Mouse (Mus musculus) heart, adult 18-20 months (tissue): ENCODE results near the gene Rem2. TPM values are rescaled to one million over a fixed set of nuclear protein-coding genes. Genes with fewer than 3 reads are reported as not detected.

Experiments
- DNase-seq, 2 experiments: peaks; one replicate each; pipeline ENCODE4 v3.0.0; 2021 to 2022; ENCODE audit warnings: mixed read lengths in 1 of 2
- total RNA-seq, 2 experiments: library from RNA; stranded (reverse); gene quantifications; 2 replicates each; pipeline ENCODE4 v1.2.3; 2021

Rem2 gene
- total RNA-seq, 2 experiments from 2014 or later = not detected

DNA sequence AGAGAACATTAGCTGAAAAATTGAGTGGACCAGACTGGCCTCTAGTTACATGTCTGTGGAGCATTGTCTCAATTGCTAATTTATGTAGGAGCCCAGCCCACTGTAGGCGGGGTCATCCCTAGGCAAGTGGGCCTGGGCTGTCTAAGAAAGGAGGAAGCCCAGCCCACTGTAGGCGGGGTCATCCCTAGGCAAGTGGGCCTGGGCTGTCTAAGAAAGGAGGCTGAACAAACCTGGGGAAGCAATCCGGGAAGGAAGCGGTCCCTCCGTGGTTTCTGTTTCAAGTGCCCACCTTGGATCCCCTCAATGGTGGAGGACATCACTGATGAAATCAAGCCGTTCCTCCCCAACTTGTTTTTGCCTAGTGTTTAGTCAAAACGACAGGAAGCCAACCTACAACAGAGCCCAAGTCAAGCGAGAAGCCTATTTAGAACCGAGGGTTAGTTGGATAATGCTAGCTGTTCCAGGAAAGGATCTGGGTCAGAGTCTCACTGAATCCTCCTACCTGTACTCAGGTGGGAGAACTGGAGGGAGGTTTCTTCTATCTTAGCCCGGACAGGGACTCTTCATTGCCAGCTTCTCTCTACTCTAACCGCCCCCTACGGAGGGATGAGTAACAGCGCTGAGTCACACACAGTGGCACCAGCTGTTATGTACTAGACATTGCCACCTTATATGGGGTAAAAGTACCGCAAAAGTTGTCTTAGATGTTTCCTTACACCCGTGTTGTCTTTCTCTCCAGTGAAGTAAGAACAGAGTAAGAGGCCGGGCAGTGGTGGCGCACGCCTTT, 16.6 kb downstream of the Rem2 start:
- no peak for DNase-seq

DNA sequence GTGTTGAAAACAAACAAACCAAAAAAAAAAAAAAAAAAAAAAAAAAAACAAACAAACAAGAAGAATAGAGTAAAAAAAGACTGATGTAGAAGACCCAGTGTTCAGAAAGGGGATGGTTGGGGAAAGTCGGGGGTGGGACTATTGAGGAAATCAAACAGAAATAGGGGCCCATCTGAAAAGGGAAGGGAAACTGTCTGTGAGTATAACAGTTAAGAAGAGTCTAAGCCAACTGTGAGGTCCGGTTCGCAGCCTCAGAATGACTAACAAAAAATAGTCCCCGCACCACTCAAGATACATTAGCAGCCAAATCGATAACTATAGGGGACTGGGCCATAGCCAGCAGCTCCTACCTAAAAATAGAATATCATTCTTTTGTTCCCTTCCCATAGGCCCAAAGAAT, 17.3 kb downstream of the Rem2 start:
- DNase-seq = no peak

DNA sequence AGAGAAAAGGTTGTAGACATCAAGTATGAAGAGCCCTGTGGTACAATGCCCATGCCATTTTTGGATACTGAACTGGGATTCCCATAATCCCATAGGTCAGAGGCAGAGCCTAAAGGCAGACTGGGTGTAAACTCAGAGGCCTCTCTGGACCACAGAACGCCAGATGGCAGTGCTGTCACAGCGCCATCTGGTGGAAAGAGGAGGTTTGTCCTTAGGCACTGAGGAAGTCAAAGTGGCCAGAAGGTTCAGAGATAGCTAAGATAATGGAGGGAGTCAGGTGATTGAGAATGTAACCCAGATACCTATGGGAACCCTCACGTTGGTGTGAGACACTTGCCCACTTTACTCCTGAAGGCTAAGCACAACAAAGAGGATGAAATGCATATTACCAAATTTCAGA, 18.3 kb downstream of the Rem2 start:
- DNase-seq = peak; percentile 54 to 70

DNA sequence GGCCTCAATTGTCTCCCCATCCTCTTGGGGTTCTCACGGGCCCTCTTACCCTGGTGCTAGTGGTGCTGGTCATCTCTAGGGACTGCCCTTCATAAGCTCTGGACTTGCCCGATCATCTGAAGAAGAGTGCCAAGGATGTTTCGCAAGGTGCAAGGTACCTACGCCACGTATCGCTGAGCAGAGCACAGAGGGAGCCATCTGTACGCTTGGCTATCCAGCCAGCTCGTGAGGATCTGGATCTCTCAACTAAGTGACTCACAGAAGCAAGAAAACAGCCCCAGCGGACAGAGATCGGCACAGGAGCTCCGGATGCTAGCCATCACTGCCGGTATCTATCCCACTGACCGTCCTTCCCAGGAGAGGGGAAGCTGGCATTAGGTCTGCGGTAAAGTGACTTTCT, 20.8 kb downstream of the Rem2 start:
- DNase-seq = no peak

DNA sequence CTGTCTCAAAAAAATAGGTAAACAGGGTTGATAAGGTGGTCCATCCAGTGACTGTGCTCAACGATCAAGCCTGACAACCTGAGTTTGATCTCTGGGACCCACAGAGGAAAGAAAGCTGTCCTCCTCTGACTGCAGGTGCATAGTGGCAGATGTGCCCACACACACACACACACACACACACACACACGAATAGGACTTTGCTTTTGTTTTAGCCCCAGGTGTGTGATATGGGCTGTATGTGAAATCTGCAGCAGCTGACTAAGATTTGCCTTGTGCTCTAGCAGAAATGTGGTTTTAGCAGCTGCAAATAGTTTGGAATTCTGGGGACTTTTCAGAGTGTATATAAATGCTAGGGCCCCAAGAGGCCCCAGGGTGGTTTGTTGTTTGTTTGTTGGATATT, 23.4 kb downstream of the Rem2 start:
- no peak for DNase-seq

DNA sequence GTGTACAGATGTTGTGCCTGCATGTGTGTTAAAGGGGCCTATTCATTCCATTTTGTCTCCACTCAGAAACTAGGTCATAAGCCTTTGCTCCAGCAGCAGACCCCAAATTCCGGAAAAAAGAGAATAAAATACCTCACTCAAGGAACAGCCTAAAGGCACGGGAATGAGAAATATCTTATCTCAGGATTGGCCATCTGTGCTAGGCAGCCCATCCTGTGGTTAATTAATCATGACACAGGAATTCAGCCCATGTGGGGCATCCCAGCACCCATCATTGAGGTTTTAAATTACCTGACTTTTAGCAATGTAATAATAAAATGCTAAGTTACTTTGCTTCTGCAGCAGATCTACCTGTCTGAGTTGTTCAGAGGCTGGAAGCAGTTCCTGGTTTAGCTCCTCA, 25.5 kb downstream of the Rem2 start:
- no peak for DNase-seq

DNA sequence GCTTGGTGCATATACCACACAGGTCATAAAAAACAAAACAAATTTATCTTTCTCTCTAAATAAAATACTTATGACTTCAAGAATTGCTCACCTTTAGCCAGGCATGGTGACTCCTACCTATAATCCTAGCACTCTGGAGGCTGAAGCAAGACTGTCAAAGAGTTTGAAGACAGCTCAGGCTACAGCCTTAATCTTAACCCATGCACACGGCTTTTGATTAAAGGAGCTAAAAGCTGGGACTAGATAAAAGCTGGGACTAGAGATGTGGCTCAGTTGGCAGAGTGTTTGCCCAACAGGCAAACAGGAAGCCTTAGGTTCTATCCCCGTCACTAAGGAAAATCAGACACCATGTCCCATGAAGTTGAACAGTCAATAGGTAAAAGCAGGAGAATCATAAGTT, 27.2 kb downstream of the Rem2 start:
- DNase-seq = no peak

DNA sequence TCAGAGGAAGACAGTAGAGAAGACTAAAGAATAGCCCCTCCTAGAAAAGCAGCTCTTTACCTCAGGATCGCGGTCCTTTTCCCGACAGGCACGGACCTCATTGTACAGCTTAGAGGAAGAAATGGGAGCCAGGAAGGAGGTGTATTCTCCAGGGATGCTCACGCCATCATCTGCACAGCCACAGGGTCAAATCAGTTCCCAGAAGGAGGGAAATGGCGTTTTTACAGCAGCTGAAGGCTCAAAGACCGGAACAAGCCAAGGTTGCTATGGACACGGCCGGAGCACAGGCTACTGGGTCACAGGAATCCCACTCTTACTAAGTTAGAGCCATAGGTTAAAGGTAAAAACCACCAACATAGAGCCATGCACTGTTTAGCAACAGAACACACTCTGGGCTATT, 33.9 kb downstream of the Rem2 start:
- DNase-seq = no peak

DNA sequence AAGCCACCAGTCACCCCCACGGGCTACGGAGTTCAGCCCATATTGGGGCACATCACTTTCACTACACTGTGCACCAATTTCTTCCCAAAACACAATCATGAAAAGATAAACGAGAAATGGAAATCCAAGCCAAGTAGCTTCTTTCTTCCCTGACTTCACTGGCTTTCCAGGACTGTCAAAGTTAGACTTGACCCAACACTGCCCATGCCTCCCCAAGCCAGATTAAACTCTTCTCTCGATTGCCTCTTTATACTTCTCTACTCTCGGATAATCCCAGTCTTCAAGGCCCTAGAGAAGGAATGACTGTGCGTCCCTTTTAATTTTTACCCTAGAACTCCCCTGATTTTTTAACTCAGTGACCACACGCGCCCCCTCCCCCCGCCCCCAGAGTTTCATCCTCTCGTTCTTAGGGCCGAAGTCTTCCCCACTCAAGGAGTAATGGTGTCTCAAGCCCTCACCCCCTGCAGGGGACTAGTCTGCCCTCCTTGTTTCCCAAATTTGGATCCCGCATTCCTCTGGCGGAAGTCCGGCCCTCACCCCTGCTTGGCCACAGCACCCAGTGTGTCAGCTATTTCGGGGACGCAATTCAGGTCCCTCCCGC, 40.9 kb downstream of the Rem2 start:
- no peak for DNase-seq

DNA sequence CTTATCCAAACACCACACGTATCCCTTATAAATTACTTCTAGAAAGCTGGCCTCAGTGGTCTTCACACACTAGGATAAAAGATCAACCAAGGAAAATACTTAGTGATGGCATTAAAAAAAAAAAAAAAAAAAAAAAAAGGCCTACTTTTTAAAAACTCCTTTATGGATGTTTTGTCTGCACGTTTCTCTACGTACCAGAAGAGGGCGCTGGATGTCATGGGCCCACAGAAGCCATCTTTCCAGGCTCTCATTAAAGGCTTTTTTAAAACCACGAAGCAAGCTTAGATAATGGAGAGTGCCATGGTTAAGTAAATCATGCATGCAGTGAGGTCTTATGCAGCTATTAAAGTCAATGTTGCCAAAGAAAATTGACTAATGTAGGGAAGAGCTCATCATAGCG, 47.7 kb downstream of the Rem2 start:
- DNase-seq = no peak

DNA sequence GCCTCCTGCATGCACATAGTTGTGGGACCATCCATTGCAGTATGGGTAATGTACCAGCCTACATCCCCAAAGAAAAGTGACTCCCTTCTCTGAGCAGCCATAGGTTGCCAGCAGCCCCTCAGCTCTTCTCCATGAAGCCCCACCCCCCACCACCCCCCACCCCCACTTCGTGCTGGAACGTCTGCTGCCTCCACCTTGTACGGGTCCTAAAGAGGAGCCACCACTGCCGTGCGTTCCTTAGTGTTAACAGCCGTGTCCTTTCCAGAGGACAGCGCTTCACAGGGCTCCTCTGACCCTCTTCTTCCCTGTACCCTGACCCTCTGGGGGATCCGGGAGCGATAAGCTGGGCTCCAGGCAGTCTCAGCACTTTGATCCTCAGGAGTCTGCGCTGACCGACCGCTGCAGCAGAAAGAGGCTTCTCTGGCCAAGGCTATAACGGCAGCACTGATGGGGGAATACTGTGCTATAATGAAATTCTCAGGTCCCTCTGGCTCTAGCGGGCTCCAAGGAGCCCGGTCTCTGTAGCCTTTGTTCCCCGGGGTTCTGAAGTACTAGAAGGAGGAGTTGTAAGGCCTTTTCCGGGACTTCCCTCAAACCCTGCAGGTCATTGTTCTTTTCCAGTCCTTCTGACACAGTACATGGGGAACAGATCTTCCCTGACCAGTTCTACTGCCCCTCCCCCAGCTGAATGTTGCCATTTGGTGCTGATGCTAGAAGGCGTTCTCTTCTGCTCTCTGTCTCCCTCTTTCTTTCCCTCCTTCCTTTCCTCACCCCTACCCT, 51.5 kb downstream of the Rem2 start:
- DNase-seq = peak in 1 of 2 experiments; percentile 44

DNA sequence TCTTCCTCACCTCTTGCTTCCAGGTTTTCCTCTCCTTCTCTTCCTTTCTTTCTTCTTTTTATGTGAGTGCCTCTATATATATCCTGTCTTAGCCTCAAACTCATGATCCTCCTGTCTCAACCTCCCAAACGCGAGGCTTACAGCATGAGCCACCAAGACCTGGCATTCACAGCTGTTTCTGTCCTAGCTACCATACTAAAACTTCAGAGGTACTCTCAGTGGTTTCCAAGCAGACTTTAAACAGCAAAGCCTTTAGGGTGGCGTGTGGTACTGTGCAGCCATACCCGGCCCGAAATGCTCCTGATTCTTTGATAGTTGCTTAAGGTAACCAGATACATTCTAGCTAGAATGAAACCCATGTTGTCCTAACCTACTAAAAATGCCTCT, 52.1 kb downstream of the Rem2 start:
- DNase-seq = no peak

DNA sequence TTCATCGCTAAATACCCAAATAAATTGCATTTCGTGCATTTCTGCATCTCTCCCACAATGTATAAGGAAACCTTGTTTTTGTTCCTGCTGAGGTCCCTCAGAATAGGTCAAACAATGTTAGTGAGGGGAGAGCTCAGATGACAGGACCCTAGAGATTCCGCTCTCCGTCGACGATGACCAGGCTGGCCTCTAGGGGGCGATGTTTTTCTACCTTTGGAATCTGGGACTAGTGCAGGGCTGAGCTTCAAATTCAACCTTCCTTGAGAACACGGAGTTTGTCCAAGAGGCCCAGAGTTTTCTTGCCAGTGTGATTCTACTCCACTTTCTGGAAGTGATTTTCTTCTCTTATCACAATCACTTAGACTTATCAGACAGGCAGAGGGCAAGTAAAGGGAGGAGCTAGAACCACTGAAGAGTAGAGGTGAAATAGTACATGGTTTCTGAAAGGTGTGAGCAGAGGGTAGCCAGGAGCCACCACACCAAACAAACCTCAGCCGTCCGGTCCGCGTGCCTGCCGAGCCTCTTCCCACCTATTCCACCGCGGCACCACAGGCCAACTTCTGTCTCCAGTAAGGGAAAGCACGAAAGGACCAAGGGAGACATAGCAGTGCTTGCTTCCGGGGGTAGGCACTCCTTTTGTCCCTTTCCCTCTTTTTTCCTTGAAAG, 52.7 kb downstream of the Rem2 start:
- peak; percentile 73 to 93 for DNase-seq

Other genes starting within 250 kb of the Rem2 start
- gene Dad1, start 222.0 kb upstream of the Rem2 start, total RNA-seq = 100 to 1,000 TPM; 107 to 112 TPM
- gene Abhd4, start 221.9 kb upstream of the Rem2 start, total RNA-seq = 10 to 100 TPM; 38.2 to 43.4 TPM
- gene Olfr49, start 191.2 kb upstream of the Rem2 start, total RNA-seq = not detected
- 10 to 100 TPM; 82.6 to 90.6 TPM for gene Oxa1l, start 115.3 kb upstream of the Rem2 start, total RNA-seq
- gene Slc7a7, start 58.3 kb upstream of the Rem2 start, total RNA-seq = 1 to 10 TPM; 4.8 to 6.5 TPM
- 100 to 1,000 TPM; 122 to 150 TPM for gene Mrpl52, start 49.2 kb upstream of the Rem2 start, total RNA-seq
- gene Mmp14, start 44.5 kb upstream of the Rem2 start, total RNA-seq = 10 to 100 TPM; 12.4 to 15.3 TPM
- gene Lrp10, start 12.0 kb upstream of the Rem2 start, total RNA-seq = 10 to 100 TPM; 40.0 to 47.8 TPM
- gene Prmt5, start 41.4 kb downstream of the Rem2 start, total RNA-seq = 10 to 100 TPM; 32.2 to 33.2 TPM
- 1 to 10 TPM; 2.6 to 2.8 TPM for gene Haus4, start 78.5 kb downstream of the Rem2 start, total RNA-seq
- gene Ajuba, start 101.5 kb downstream of the Rem2 start, total RNA-seq = 1 to 10 TPM; 3.7 to 3.9 TPM
- 1 to 10 TPM; 3.0 to 6.1 TPM for gene 4931414P19Rik, start 129.9 kb downstream of the Rem2 start, total RNA-seq
- 100 to 1,000 TPM; 173 to 201 TPM for gene Psmb5, start 141.9 kb downstream of the Rem2 start, total RNA-seq
- gene Psmb11, start 145.3 kb downstream of the Rem2 start, total RNA-seq = not detected
- gene Gm17606, start 164.9 kb downstream of the Rem2 start, total RNA-seq = not detected
- gene Cdh24, start 165.3 kb downstream of the Rem2 start, total RNA-seq = under 1 TPM; 0.12 to 0.59 TPM
- gene 1700123O20Rik, start 210.1 kb downstream of the Rem2 start, total RNA-seq = 10 to 100 TPM; 15.4 to 15.5 TPM
- gene Acin1, start 210.8 kb downstream of the Rem2 start, total RNA-seq = 10 to 100 TPM; 64.7 to 81.3 TPM
- gene Gm29776, start 222.7 kb downstream of the Rem2 start, total RNA-seq = not detected
- not detected for gene Cebpe, start 236.1 kb downstream of the Rem2 start, total RNA-seq